Mouse (Mus musculus) CD4-positive, CD25-positive, alpha-beta regulatory T cell, adult 4 months (primary cell): ENCODE results near the gene Armc10. TPM values are rescaled to one million over a fixed set of nuclear protein-coding genes. Genes with fewer than 3 reads are reported as not detected.
"Not testable (repeated sequence)": the region's sequence is repeated elsewhere in the genome, so short reads cannot be mapped to it uniquely, and the experiment has no call there.

Source experiments
- ATAC-seq: one replicate; pipeline ENCODE4 v1.8.0; 2017
- polyA plus RNA-seq, 2 experiments: library from polyadenylated mRNA; unstranded; fragments of 100-300 nt; shearing (Covaris generic); gene quantifications; one replicate each; pipeline ENCODE4 v1.2.1; 2017

The Armc10 gene
- polyA plus RNA-seq, 2 experiments from 2014 or later, result 35.9 to 38.0 TPM

GRCm38 (mm10) chr5:21667191-21668137, 21.9 kb downstream of the Armc10 start:
- no peak for ATAC-seq

- ATAC-seq, result no peak
Observed at GRCm38 (mm10) chr5:21669307-21669706, 23.7 kb downstream of the Armc10 start.

- ATAC-seq, result peak; percentile 92
Observed at GRCm38 (mm10) chr5:21672812-21673635, 27.4 kb downstream of the Armc10 start.

GRCm38 (mm10) chr5:21673742-21674141, 28.1 kb downstream of the Armc10 start:
- ATAC-seq, result no peak

GRCm38 (mm10) chr5:21675019-21675418, 29.4 kb downstream of the Armc10 start:
- no peak for ATAC-seq

- ATAC-seq, result no peak
Observed at GRCm38 (mm10) chr5:21675494-21675893, 29.9 kb downstream of the Armc10 start.

GRCm38 (mm10) chr5:21677939-21678338, 32.3 kb downstream of the Armc10 start:
- no peak for ATAC-seq

- ATAC-seq, result no peak
Observed at GRCm38 (mm10) chr5:21678363-21678762, 32.8 kb downstream of the Armc10 start.

- ATAC-seq, result no peak
Observed at GRCm38 (mm10) chr5:21680029-21680428, 34.4 kb downstream of the Armc10 start.

GRCm38 (mm10) chr5:21680940-21681339, 35.3 kb downstream of the Armc10 start:
- no peak for ATAC-seq

GRCm38 (mm10) chr5:21683811-21684210, 38.2 kb downstream of the Armc10 start:
- no peak for ATAC-seq

GRCm38 (mm10) chr5:21685001-21685400, 39.4 kb downstream of the Armc10 start:
- no peak for ATAC-seq

GRCm38 (mm10) chr5:21687042-21687441, 41.4 kb downstream of the Armc10 start:
- ATAC-seq, result no peak

- ATAC-seq, result no peak
Observed at GRCm38 (mm10) chr5:21692230-21692629, 46.6 kb downstream of the Armc10 start.

- no peak for ATAC-seq
Observed at GRCm38 (mm10) chr5:21693372-21693870, 47.8 kb downstream of the Armc10 start.

GRCm38 (mm10) chr5:21694854-21695490, 49.4 kb downstream of the Armc10 start:
- ATAC-seq, result no peak

GRCm38 (mm10) chr5:21699555-21699954, 53.9 kb downstream of the Armc10 start:
- ATAC-seq, result not testable (repeated sequence)

- ATAC-seq, result no peak
Observed at GRCm38 (mm10) chr5:21700272-21700821, 54.7 kb downstream of the Armc10 start.

GRCm38 (mm10) chr5:21700934-21701333, 55.3 kb downstream of the Armc10 start:
- peak; percentile 52 for ATAC-seq

- peak; percentile 94 for ATAC-seq
Observed at GRCm38 (mm10) chr5:21701351-21702008, 55.9 kb downstream of the Armc10 start, which contains the start of gene Napepld. Gene Napepld, minus strand, starts transcription at chr5:21701396.

- ATAC-seq, result peak; percentile 25
Observed at GRCm38 (mm10) chr5:21702009-21702364, 56.4 kb downstream of the Armc10 start.
